Mouse (Mus musculus) c-Kit-positive CD71-negative TER-119-negative erythroid progenitor cells, embryonic 14.5 days (primary cell): Measurements from ENCODE around the gene Uggt2.
"Not testable (repeated sequence)": the region's sequence is repeated elsewhere in the genome, so short reads cannot be mapped to it uniquely, and the experiment has no call there.

Experiments used
- DNase-seq: peaks from one replicate; pipeline ENCODE4 v3.0.0-alpha.2; 2013; ENCODE audit warnings: low read depth

Uggt2 gene

DNA sequence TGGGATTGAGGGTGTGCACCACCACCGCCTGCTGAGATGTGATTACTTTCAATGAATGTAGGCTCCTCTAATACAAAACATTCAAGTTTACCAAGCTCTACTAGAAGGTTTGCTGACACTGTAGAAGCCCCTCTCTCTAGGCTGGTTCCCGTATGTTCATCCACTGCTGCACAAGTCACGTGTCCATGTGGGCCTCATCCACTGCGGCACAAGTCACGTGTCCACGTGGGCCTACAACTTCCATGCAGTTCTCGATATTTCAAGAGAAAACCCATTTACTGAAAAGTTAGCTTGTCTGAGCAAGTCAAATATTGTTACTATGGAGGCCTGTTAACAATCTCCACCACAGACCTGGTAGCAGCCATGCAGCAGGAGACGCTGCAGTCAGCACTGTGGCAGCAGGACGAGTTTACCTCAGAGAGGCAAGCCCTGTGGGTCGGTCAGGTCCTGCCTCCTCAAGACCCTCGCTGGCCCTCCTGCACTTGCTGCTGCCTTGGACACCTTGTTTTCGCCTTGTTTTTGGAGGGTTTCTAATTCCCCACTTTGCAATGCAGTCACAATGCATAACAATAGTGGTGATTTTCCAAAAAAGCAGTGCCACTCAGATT lies 62.0 kb downstream of the Uggt2 start:
- DNase-seq, result no peak

DNA sequence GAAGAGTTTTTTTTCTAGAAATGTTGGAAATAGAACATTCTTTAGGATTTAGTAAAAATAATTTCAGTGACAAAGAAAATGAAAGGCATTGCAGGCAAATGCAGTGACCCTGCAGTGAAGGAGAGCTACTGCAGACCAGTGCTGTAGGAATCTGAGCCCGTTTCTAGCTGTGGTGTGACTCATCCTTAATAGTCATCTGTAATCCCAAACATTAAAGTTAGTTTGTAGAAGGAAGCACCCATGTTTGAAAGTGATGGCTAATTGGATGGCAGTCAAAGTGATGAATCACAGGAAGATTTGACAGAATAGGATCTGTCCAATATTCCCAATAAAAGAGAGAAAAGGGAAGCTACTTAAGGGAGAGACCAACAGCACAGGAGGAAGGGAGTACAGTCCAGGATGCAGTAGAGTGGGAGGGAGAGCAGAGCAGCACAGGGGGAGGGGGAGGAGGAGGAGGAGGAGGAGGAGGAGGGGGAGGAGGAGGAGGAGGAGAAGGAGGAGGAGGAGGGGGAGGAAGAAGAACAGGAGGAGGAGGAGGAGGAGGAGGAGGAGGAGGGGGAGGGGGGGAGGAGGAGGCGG lies 71.5 kb downstream of the Uggt2 start:
- no peak for DNase-seq

DNA sequence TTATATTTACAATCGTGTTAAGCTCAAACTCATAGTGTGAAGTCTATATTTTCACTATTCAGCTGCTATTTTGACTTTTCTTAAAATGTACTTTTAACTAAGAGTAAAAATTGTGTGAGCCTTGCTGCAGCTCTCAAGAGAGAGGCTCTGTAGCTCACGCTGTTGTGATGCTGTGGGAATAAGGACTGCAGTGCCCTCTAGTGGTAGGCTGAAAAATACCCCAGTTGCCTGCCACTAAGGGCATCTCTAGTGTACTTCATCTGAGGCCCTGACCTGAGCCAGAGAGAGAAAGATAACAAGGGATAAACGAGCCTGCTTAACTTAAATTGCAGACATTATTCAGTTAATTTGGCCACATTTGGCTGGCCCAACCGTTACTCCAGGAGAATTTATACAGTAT lies 72.1 kb downstream of the Uggt2 start:
- DNase-seq, result no peak

DNA sequence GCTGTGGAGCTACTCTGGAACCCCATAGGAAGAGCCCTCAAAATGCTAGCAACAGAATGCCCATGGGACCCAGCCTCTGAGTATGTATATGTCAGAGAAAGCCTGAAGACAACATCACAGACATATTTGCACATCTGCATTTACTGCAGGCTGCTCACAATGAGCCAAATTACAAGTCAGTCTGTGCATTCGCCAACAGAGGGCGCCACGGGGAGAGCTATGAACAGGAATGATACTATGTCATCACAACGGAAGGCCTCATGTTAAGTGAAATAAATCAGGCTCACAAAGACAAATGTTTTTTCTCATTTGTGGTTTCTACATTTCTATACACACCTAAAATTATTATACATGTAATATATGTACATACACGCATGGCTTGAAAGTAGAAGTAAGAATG lies 73.3 kb downstream of the Uggt2 start:
- DNase-seq, result no peak

GRCm38 (mm10) chr14:119013549-119013948 lies 85.7 kb downstream of the Uggt2 start:
- no peak for DNase-seq

GRCm38 (mm10) chr14:119012607-119013431 lies 86.4 kb downstream of the Uggt2 start:
- no peak for DNase-seq

DNA sequence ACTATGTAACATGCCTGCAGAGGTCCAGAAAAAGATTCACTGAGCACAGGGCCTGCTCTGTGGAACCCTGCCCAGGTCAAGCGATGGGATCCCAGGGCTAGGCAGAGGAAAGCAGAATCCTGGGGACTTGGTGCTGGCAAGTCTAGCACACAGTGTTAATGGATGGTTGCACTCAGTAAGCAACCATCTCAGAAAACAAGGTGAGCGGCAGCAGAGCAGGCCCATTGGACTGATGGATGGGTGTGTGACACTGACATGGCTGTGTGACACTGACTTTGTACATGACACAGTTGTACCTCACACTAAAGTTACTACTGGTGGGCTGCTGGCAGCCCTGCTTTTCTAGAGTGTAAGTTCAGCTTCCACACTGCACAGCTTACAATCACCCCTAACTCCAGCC lies 89.7 kb downstream of the Uggt2 start:
- no peak for DNase-seq

DNA sequence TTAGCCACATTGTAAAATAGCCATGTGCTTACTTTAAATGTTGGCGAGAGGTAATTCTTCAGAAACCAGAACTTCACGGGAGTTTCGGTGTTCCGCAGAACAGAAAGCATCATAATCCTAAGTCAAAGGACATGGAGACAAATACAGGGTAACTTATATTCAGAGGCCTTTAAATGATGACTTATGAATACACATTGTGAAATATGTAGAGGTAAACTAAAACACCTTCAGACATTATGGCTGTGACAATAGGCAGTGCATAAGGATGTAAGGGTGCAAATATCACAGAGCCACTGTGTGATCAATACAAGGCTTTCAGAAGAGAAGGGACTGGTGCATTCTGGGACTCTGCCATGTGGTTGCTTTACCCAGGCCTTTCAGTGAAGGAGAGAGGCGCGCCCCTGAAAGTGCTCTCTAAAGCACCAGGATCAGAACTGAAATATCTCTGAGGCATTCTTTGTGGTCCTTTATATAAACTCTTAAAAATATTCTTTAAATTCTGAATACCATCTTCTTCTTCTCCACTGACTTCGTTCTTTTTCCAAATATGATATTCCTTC lies 91.1 kb downstream of the Uggt2 start:
- DNase-seq, result no peak

DNA sequence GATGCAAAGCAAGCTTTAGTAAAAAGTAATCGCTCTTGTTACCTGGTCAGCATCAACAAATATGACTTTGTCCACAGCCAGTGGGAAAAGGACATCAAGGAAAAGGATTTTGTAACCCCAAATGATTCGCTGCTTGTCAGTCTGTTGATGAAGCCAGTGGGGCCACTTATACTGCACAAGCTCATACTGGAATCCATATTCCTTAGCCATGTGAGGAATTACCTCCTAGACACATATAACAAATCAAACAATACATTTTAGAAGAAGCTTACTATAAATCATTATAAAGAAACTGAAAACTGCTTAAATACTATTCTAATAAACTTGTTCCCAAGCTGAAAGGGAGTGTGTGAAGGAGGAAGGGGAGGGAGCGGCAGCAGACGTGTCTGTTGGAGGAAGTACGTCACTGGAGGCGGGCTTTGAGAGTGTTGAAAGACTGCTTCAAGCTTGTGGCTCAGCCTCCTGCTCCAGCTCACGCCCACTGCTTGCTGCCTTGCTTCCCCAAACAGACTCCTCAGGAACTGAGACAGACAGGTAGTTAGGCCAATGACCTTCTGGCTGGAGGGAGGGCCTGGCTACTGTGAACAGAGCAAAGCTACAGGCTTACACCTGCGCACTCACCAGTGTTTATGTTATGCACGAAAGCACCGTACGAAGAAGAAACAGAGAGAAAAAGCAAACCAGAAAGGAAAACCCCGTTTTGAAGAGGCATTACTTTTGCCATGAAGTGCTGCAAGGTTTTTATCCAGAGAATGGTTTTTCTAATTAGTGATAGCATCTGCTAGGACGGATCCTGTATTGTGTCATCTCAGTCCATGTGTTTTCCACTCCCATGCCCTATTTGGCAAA lies 91.9 kb downstream of the Uggt2 start:
- peak; percentile 96 for DNase-seq

- no peak for DNase-seq
Measured at GRCm38 (mm10) chr14:119006441-119007102, 92.7 kb downstream of the Uggt2 start.

- DNase-seq, result no peak
Measured at GRCm38 (mm10) chr14:119005834-119006233, 93.4 kb downstream of the Uggt2 start.

GRCm38 (mm10) chr14:119003320-119003719 lies 95.9 kb downstream of the Uggt2 start:
- DNase-seq, result no peak

GRCm38 (mm10) chr14:118995226-118995925 lies 103.9 kb downstream of the Uggt2 start:
- DNase-seq, result no peak

- DNase-seq, result no peak
Measured at GRCm38 (mm10) chr14:118987523-118988496, 111.4 kb downstream of the Uggt2 start.

DNA sequence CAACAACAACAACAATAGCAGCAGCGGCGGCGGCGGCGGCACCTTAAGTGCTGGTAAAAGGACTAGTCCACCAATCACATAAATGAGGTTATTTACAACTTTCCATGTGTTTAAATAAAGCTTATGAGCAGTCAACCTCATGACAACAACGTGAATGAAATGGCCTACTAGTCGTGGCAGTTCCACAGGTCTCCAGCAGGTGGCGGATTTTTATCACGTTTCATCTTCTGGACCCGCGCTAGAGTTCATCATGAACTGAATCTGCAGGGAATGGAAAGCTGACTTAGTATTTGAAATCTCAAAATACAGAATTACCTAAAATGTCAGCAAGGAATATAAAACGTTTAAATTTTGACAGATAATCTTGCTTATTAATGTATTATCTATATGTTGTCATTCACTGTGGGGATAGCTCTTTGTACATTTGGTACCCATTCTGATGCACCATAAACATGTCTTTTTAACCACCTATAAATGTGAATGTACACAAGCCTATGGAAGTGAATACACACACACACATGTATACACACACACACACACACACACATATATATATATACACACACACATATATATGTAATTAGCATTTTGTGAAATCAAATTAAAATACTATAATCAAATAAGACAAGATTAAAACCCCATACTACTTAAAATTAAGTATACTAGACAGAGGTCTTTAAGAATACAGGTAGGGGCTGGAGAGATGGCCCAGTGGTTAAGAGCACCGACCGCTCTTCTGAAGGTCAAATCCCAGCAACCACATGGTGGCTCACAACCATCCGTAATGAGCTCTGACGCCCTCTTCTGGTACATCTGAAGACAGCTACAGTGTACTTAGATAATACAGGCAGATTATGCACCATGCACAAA lies 112.3 kb downstream of the Uggt2 start:
- DNase-seq, result no peak

DNA sequence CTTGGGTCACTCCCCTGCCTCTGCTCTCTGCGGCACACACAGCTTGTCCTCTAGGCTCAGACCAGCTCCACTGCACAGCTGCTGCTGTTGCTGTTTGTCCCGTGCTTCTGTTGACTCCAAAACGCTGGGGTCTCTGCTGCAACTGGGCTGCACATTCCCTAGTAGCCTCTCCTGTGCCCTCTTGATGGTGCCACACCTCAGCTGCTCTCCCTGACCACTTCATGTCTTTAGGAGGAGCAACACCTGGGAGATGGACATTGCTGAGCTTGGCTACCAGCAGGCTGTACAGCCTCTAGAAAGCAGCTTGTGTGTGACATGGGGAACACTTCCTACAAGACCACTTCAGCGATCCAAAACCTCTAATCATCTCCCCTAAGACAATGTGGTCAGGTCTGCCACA lies 115.1 kb downstream of the Uggt2 start:
- no peak for DNase-seq

DNA sequence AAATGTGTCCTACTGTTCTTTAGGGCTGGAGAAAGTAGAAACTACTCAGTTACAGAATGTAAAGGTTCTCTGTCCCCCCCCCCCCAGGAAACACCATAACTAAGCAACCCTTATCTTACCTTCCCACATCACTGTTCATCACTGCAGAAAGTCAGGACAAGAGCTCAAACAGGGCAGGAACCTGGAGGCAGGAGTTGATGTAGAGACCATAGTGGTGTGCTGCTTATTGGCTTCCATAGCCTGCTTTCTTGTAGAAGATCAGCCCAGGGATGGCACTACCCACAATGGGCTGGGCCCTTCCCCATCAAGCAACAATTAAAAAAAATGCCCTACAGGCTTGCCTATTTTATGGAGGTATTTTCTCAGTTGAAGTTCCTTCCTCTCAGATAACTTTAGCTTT lies 115.8 kb downstream of the Uggt2 start:
- DNase-seq, result no peak

- DNase-seq, result not testable (repeated sequence)
Measured at GRCm38 (mm10) chr14:118982429-118983045, 116.7 kb downstream of the Uggt2 start.
